Mouse (Mus musculus) adrenal gland, postnatal 36 days (tissue): ENCODE measurements around the gene Drap1. TPM values are rescaled to one million over a fixed set of nuclear protein-coding genes. Genes with fewer than 3 reads are reported as not detected.

ENCODE experiments used
- DNase-seq, 2 experiments: peaks; one replicate each; pipeline ENCODE4 v3.0.0; 2021; ENCODE audit warnings: mixed read lengths in 1 of 2
- long read RNA-seq, 2 experiments: library from polyadenylated mRNA; stranded (forward); transcript quantifications; one replicate each; pipeline ENCODE4 v2.0.0; 2021; ENCODE audit warnings: borderline sequencing depth in 2 of 2
- total RNA-seq, 2 experiments: library from RNA; stranded (reverse); gene quantifications; 2 replicates each; pipeline ENCODE4 v1.2.3; 2021

Gene Drap1
- 100 to 1,000 TPM; 250 to 263 TPM for total RNA-seq
- long read RNA-seq, experiment 1, transcript Drap1-201 (7 exons, 992 nt) = major isoform, 348 of 399 reads
- long read RNA-seq, experiment 1, transcript Drap1-203 (7 exons, 939 nt) = minor isoform, 17 of 399 reads
- long read RNA-seq, experiment 1, transcript Drap1-209 (6 exons, 734 nt) = minor isoform, 8 of 399 reads
- long read RNA-seq, experiment 1, partial matches to known transcripts = 8 of 399 reads
- long read RNA-seq, experiment 1, other reads (novel, unspliced or antisense) = 14 of 399 reads
- long read RNA-seq, experiment 2, transcript Drap1-203 (7 exons, 939 nt) = minor isoform, 12 of 196 reads
- long read RNA-seq, experiment 2, transcript Drap1-210 (7 exons, 727 nt) = minor isoform, 5 of 196 reads
- long read RNA-seq, experiment 2, transcript Drap1-201 (7 exons, 992 nt) = major isoform, 163 of 196 reads
- long read RNA-seq, experiment 2, partial matches to known transcripts = 6 of 196 reads
- long read RNA-seq, experiment 2, other reads (novel, unspliced or antisense) = 4 of 196 reads

- DNase-seq = peak; percentile 96
Measured at GRCm38 (mm10) chr19:5424782-5425741, at the start of gene Drap1, which contains the start of gene AI837181. Gene Drap1, minus strand, starts transcription at chr19:5424979. Gene AI837181, plus strand, starts transcription at chr19:5425144.

- DNase-seq = peak; percentile 93 to 96
Measured at GRCm38 (mm10) chr19:5473720-5474119, 48.9 kb upstream of the Drap1 start, which contains the start of gene Efemp2. Gene Efemp2, plus strand, starts transcription at chr19:5473954.

DNA sequence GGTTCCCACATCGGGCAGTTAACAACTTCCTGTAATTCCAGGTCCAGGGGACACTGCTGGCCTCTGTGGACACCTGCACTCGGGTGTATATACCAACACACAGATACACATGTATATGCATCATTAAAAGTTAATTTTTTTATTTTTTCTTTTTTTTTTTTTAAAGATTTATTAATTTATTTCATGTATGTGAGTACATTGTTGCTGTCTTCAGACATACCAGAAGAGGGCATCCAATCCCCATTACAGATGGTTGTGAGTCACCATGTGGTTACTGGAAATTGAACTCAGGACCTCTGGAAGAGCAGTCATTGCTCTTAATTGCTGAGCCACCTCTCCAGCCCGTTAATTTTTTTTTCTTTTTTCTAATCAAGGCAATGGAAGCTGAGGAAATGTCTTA, 48.1 kb upstream of the Drap1 start:
- DNase-seq = no peak

- no peak for DNase-seq
Measured at GRCm38 (mm10) chr19:5471846-5472245, 47.1 kb upstream of the Drap1 start.

- DNase-seq = no peak
Measured at GRCm38 (mm10) chr19:5468374-5468773, 43.6 kb upstream of the Drap1 start, which contains the start of gene Ctsw. Gene Ctsw, minus strand, starts transcription at chr19:5468507.

DNA sequence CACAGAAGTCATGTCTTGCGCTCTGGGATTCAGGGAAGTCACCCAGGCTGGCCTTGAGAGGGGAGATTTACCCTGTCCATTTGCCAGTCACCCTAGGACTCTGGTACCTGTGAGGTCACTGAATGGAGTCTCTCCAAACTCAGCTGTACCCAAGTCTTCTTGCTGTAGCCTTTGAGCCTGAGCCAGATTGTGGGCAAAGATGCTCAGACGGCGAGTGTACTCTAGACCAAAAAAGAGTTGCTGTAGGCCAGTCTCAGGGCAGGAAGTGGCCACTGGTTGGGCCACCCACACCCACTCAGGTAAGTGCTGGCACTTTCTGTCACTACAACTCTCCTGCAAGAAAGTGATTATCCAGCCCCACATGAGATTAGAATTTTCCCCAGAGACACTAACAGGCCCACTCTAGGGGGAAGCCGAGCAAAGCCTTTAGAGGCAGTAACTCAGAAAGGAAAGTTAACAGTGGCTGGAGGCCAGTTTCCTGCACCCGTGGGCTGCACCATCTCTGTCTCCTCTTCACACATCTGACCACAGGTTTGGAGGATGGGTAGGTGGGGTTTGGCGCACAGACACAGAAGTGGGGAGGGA, 42.2 kb upstream of the Drap1 start:
- no peak for DNase-seq

- DNase-seq = no peak
Measured at GRCm38 (mm10) chr19:5465037-5465436, 40.3 kb upstream of the Drap1 start.

DNA sequence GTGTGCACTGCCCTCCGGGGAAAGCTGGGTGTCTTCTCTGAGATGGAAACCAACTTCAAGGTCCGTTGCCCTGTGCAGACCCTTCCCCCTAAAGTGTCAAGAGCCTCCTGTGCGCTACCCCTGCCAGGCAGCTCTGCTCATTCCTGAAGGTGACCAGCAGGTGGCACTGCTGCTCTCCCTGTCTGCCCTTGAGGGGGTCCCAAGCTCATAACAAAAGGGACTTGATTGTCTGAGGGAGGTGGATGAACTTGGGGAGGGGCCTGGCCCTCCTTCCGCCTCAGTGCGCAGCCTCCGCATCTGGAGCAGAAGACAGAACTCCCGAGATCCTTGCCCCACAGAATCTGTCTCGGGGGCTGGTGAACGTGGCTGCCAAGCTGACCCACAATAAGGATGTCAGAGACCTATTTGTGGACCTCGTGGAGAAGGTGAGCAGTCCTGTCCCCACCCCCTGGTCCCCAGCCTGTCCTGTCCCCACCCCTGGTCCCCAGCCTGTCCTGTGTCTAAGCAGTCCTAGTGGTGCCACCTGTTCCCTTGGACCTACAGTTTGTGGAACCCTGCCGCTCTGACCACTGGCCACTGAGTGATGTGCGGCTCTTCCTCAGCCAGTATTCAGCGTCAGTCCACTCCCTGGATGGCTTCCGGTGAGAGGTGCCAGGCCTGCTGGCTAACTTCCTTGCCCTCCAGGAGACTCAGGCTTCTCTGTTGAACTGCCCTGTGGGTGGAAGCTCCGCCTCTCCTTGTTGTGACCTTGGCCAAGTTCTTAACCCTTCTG, 39.2 kb upstream of the Drap1 start:
- DNase-seq = peak; percentile 47 to 65

GRCm38 (mm10) chr19:5463212-5463611, 38.4 kb upstream of the Drap1 start:
- DNase-seq = no peak

DNA sequence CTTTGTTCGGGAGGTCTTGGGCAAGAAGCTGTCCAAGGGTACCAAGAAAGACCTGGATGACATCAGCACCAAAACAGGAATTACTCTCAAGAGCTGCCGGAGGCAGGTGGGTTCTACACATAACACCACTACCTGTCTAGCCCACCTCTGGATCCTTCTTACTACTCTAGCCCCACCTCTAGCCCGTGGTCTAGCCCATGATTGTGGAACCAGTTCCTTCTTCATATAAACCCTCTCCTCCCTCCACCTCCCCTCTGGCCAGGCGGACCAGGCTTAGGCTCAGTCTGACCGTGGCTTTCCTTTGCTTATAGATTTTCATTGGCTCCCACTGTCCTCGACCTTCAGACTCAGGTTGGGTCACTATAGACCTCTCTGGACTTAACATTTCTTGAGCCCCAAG, 36.6 kb upstream of the Drap1 start:
- DNase-seq = no peak

DNA sequence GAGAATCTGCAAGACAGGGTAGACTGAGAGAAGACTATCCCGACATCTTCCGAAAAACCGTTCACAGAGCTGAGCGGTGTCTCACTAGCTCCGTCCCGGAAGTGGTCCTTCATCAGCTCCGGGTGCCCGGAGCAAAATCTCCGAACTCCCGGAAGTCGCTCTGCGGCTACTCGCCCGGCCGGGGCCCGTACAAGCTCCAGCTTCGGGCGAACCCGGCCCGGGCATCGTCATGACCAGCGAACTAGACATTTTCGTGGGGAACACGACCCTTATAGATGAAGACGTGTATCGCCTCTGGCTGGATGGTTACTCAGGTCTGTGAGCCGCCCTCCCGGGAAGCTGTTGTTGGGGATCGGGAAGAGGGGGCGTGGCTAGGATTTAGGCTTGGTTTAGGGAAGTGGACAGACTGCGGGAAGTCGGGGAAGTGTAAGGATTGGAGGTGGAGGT, 35.7 kb upstream of the Drap1 start, which contains the start of gene Fibp:
Gene Fibp (plus strand): TSS at position 151 of the 447 bp plus-strand sequence.
- DNase-seq = peak; percentile 89 to 91

GRCm38 (mm10) chr19:5459896-5460295, 35.1 kb upstream of the Drap1 start:
- DNase-seq = no peak

GRCm38 (mm10) chr19:5459019-5459418, 34.2 kb upstream of the Drap1 start:
- no peak for DNase-seq

- DNase-seq = peak in 1 of 2 experiments; percentile 42
Measured at GRCm38 (mm10) chr19:5457746-5458442, 33.1 kb upstream of the Drap1 start, which contains the start of gene Ccdc85b. Gene Ccdc85b, minus strand, starts transcription at chr19:5457894.

DNA sequence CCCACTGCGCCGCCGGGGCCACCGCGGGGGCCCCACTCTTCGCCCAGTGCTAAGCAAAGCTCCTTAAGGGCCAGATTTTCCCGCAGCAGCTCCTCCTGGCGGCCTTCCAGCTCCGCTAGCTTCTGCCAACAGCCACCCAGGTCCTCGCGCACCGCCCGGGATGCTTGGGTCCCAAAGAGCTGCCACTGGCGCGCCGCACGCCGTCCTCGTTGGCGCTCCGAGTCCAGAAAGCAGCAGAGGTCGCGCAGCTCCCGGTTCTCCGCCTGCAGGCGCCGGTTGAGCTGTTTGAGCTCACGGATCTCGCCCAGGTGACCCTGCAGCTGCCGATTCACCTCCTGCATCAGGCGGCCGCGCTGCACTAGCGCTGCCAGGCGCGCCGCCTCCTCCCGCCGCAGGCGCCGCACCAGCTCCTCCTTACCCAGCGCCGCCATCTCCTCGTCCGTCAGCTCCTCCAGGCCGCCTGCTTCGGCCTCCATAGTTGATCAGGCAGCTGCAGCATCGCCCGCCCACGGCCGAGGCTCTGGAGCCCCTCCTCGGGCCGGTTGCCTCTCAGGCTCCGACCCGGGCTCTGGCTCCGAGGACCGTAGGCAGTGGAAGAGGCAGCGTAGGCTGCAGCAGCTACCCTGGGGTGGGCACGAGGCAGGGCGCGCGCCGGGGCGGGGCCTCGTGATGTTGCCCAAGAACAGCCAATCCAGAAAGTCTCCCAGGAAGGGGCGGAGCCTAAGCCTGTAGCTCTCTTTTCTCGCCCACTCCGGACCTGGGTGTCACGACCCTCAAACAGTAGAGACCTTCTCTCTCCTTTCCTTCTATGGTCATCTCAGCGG, 32.4 kb upstream of the Drap1 start:
- peak; percentile 96 to 98 for DNase-seq

- DNase-seq = peak; percentile 25 to 45
Measured at GRCm38 (mm10) chr19:5456241-5456921, 31.6 kb upstream of the Drap1 start.

DNA sequence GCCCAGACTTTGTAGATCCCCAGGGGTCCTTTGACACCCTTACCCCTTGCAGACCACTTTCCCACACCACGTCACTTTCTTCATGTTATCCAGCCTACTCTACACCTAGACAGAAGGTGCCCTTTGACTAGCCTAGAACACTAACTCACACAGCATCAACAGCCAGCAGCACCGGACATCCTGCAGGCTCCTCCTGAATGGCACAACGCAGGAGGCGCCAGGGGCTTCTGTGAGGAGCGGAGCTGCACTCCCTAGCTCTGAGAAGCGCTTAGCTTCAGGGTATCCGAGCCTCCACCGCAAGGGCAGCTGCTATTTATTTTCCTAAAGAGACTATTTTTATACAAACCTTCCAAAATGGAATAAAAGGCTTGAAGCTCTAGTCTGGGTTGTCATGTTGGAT, 30.8 kb upstream of the Drap1 start:
- DNase-seq = no peak

GRCm38 (mm10) chr19:5455037-5455436, 30.3 kb upstream of the Drap1 start:
- no peak for DNase-seq

GRCm38 (mm10) chr19:5451766-5452165, 27.0 kb upstream of the Drap1 start:
- DNase-seq = no peak
